Mouse (Mus musculus): ENCODE measurements around the gene Gm5591. TPM values are rescaled to one million over a fixed set of nuclear protein-coding genes. Genes with fewer than 3 reads are reported as not detected.

The Gm5591 gene
- total RNA-seq (2023): not detected

DNA sequence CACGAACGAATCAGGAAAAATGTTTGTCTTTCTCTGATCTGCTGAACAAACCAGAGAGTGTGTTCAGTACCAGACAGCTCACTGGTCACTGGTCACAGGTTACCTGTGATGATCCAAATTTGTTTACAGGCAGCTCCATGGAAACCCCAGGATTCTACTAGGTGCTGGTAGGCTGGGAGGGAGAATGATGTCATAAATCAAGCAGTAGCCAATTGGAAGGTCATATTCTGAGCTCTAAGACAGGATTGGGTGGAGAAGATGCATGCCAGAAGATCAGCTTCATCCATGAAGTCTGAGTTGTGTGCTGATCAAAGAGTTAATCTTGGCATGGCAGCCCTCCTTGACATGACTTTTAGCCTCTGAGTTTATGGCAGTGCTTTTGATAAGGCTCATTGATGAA lies at the start of gene Gm5591:
TSS of gene Gm5591 (minus strand) at position 101 of the 400 bp plus-strand sequence.

Data from neutrophil, adult 83 days (primary cell).